8 mouse cellular contexts compared by ENCODE assay signal in the genomic region with DNA sequence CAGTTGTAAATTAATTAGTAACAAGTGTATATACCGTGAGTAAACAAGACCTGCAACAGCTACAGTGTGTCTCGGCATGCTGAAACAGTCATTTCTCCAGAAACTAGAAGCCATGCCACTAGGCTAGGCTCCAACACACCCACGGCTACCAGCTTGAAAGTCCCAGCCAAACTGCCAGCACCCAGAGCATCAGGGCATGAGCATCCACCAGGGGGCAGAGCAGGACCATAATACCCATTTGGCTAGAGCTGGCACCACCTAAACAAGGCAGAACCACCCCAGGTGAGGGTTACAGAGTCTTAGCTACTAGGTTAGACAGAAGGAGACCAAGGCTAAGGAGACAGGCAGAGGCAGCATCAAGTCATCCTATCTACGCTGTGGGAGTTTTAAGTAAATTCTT. TPM values are rescaled to one million over a fixed set of nuclear protein-coding genes. Genes with fewer than 3 reads are reported as not detected.
DNase-seq lines count a peak whose midpoint lies in the region; ATAC-seq lines count a peak whose summit lies in the region.

No protein-coding gene starts in this region.

- H3K27ac ChIP-seq in forebrain, embryonic 16.5 days (ENCODE audit: low read length), result no peak overlapping the region
- H3K27ac ChIP-seq in hindbrain, embryonic 12.5 days, result no peak overlapping the region
- no peak overlapping the region for H3K27ac ChIP-seq in midbrain, embryonic 10.5 days (replicated peaks)

- no peak overlapping the region for H3K4me2 ChIP-seq in forebrain, embryonic 16.5 days (ENCODE audit: low read length)
- H3K4me2 ChIP-seq in hindbrain, embryonic 12.5 days (replicated peaks), result no peak overlapping the region

- WGBS in forebrain, embryonic 16.5 days, result 15% methylated on average over 4 of the region's 4 CpGs
- 27% methylated on average over 4 of the region's 4 CpGs for WGBS in hindbrain, embryonic 12.5 days
- WGBS in midbrain, embryonic 10.5 days, result 34% methylated on average over 4 of the region's 4 CpGs

- peak; percentile 90 for DNase-seq in NIH3T3 (ENCODE audit: low read depth)
- DNase-seq in layer of hippocampus, postnatal 36 days, result peak; percentile 83 to 85
- DNase-seq in midbrain, embryonic 10.5 days (ENCODE audit: low spot score), result peak; percentile 79
- DNase-seq in right cerebral cortex, postnatal 4 days, result peak; percentile 90

- H3K9me3 ChIP-seq in forebrain, embryonic 16.5 days (ENCODE audit: control insufficient read depth, low read length), result no peaks in the 10 kb centered on the region
- H3K9me3 ChIP-seq in hindbrain, embryonic 12.5 days (replicated peaks), result no peaks in the 10 kb centered on the region
- no peaks in the 10 kb centered on the region for H3K9me3 ChIP-seq in midbrain, embryonic 10.5 days (replicated peaks)

- H3K9ac ChIP-seq in forebrain, embryonic 16.5 days (replicated peaks; ENCODE audit: low read depth, low read length), result no peak overlapping the region
- H3K9ac ChIP-seq in hindbrain, embryonic 12.5 days, result no peak overlapping the region

- H3K4me1 ChIP-seq in forebrain, embryonic 16.5 days (replicated peaks; ENCODE audit: control insufficient read depth, insufficient read depth, low read length), result peaks cover 5% of the 10 kb centered on the region
- peaks cover 28% of the 10 kb centered on the region for H3K4me1 ChIP-seq in hindbrain, embryonic 12.5 days
- peaks cover 27% of the 10 kb centered on the region for H3K4me1 ChIP-seq in midbrain, embryonic 10.5 days

- ATAC-seq in cerebellum, adult (ENCODE audit: insufficient number of reproducible peaks, low FRiP score, low TSS enrichment), result peak; percentile 89
- ATAC-seq in forebrain, embryonic 16.5 days, result peak; percentile 81
- ATAC-seq in hindbrain, embryonic 12.5 days (ENCODE audit: low FRiP score), result peak; percentile 69
- ATAC-seq in monocyte, adult 5-6 weeks (replicated peaks; ENCODE audit: insufficient number of reproducible peaks, low FRiP score, low TSS enrichment, poor library complexity, severe bottlenecking), result no peak

- H3K36me3 ChIP-seq in forebrain, embryonic 16.5 days (ENCODE audit: control insufficient read depth, insufficient read depth), result no peaks in the 10 kb centered on the region
- no peaks in the 10 kb centered on the region for H3K36me3 ChIP-seq in hindbrain, embryonic 12.5 days
- no peaks in the 10 kb centered on the region for H3K36me3 ChIP-seq in midbrain, embryonic 10.5 days

- H3K4me3 ChIP-seq in forebrain, embryonic 16.5 days (replicated peaks; ENCODE audit: low read length), result no peak overlapping the region
- H3K4me3 ChIP-seq in hindbrain, embryonic 12.5 days, result no peak overlapping the region
- H3K4me3 ChIP-seq in midbrain, embryonic 10.5 days, result no peak overlapping the region

- no peaks in the 10 kb centered on the region for H3K27me3 ChIP-seq in forebrain, embryonic 16.5 days (replicated peaks; ENCODE audit: control insufficient read depth, insufficient read depth, low read length)
- peaks cover 10% of the 10 kb centered on the region for H3K27me3 ChIP-seq in hindbrain, embryonic 12.5 days
- peaks cover 28% of the 10 kb centered on the region for H3K27me3 ChIP-seq in midbrain, embryonic 10.5 days (ENCODE audit: low read depth, poor library complexity, severe bottlenecking)

RNA-seq across cellular contexts. Expression of a gene that starts 55.6 kb away (rescaled TPM):
- polyA plus RNA-seq in forebrain, embryonic 16.5 days (2015; fragmentation: Nextera tagmentation; extraction: Ambion mirVana), result 0.73 and 0.77 TPM in 2 replicates
- polyA plus RNA-seq in hindbrain, embryonic 12.5 days (2016; fragmentation: Nextera tagmentation; extraction: Ambion mirVana), result 0.12 and 0.22 TPM in 2 replicates
- 1 to 10 TPM; 6.6 to 7.0 TPM for total RNA-seq in layer of hippocampus, postnatal 36 days (2021)
- 0.14 and 0.15 TPM in 2 replicates for polyA plus RNA-seq in midbrain, embryonic 10.5 days (2016; fragmentation: Nextera tagmentation; extraction: Ambion mirVana)
- 4.8 to 16.6 TPM (median 5.1 TPM) in 3 replicates for total RNA-seq in monocyte, adult 5-6 weeks (2017)
